Mouse (Mus musculus) limb, embryonic 11.5 days (tissue): ENCODE data around the gene Mrpl54. TPM values are rescaled to one million over a fixed set of nuclear protein-coding genes. Genes with fewer than 3 reads are reported as not detected.
"Not testable (repeated sequence)": the region's sequence is repeated elsewhere in the genome, so short reads cannot be mapped to it uniquely, and the experiment has no call there.

Experiments used
- ATAC-seq: fragments of 200-750 bp; cut with Nextera tagmentation; 2 replicates; pipeline ENCODE4 v1.8.0; 2017; ENCODE audit warnings: low read depth; ENCODE audit not compliant: insufficient number of reproducible peaks, low FRiP score, low TSS enrichment
- DNase-seq: peaks from one replicate; pipeline ENCODE4 v3.0.0-alpha.2; 2015; ENCODE audit warnings: low spot score
- H3K27ac ChIP-seq: fragments of 300-500 bp; sonication (generic); replicated peaks from 2 replicates; pipeline ENCODE4 v1.5.1; 2014; ENCODE audit warnings: low read depth, mild to moderate bottlenecking, low read length
- H3K27me3 ChIP-seq: fragments of 300-500 bp; sonication (generic); 2 replicates; pipeline ENCODE4 v1.6.1; 2014; ENCODE audit warnings: mild to moderate bottlenecking, low read length, mixed read lengths; ENCODE audit not compliant: control insufficient read depth, insufficient read depth
- H3K36me3 ChIP-seq: fragments of 300-500 bp; sonication (generic); 2 replicates; pipeline ENCODE4 v1.6.1; 2014; ENCODE audit warnings: mild to moderate bottlenecking, low read length, moderate library complexity, mixed read lengths; ENCODE audit not compliant: control insufficient read depth, insufficient read depth
- H3K4me1 ChIP-seq: fragments of 300-500 bp; sonication (generic); 2 replicates; pipeline ENCODE4 v1.6.1; 2014; ENCODE audit warnings: low read length, mixed read lengths; ENCODE audit not compliant: control insufficient read depth, insufficient read depth
- H3K4me2 ChIP-seq: fragments of 300-500 bp; sonication (generic); 2 replicates; pipeline ENCODE4 v1.6.1; 2014; ENCODE audit warnings: low read depth, mild to moderate bottlenecking, moderate library complexity; ENCODE audit not compliant: severe bottlenecking
- H3K4me3 ChIP-seq: fragments of 300-500 bp; sonication (generic); 2 replicates; pipeline ENCODE4 v1.5.1; 2014; ENCODE audit warnings: low read depth, low read length
- H3K9ac ChIP-seq: fragments of 300-500 bp; sonication (generic); 2 replicates; pipeline ENCODE4 v1.6.1; 2014; ENCODE audit warnings: mild to moderate bottlenecking, low read length
- H3K9me3 ChIP-seq: fragments of 300-500 bp; sonication (generic); 2 replicates; pipeline ENCODE4 v1.6.1; 2016; ENCODE audit warnings: low read length; ENCODE audit not compliant: control insufficient read depth
- WGBS: fragments of 180-500 bp; shearing (Covaris S2); extraction: QIAGEN DNeasy Blood & Tissue Kit; methylation state at CpG from one replicate; pipeline ENCODE4 v1.1.7; 2014; 5-methylcytosine and 5-hydroxymethylcytosine counted together
- microRNA-seq: library from miRNA; unstranded; fragments of <30 nt; microRNA quantifications from one replicate; pipeline ENCODE4, GENCODE M21; 2016
- polyA plus RNA-seq: library from polyadenylated mRNA; unstranded; fragments of >200 nt; fragmentation: Nextera tagmentation; extraction: Ambion mirVana; gene quantifications from 2 replicates; pipeline ENCODE4 v1.2.1, GENCODE M21; 2014

The Mrpl54 gene
- polyA plus RNA-seq, 1 experiment from 2014 or later: 217 TPM

GRCm38 (mm10) chr10:81221402-81222015 is 45.2 kb downstream of the Mrpl54 start:
- no peaks in the 10 kb centered on the region for H3K9me3 ChIP-seq
- H3K27ac ChIP-seq: no peak overlapping the region
- no peaks in the 10 kb centered on the region for H3K4me1 ChIP-seq
- no peaks in the 10 kb centered on the region for H3K36me3 ChIP-seq
- H3K4me2 ChIP-seq: no peak overlapping the region
- DNase-seq (no peak), ATAC-seq (no peak)
- 92% methylated on average over 5 of the region's 5 CpGs for WGBS
- H3K9ac ChIP-seq: no peak overlapping the region
- no peaks in the 10 kb centered on the region for H3K27me3 ChIP-seq
- H3K4me3 ChIP-seq: no peak overlapping the region

GRCm38 (mm10) chr10:81217964-81218363 is 48.8 kb downstream of the Mrpl54 start:
- H3K4me1 ChIP-seq: no peaks in the 10 kb centered on the region
- no peaks in the 10 kb centered on the region for H3K36me3 ChIP-seq
- no peak overlapping the region for H3K4me3 ChIP-seq
- peak; percentile 77 for DNase-seq
- no peak overlapping the region for H3K9ac ChIP-seq
- no peak overlapping the region for H3K4me2 ChIP-seq
- H3K27ac ChIP-seq: no peak overlapping the region
- no peak for ATAC-seq
- no peaks in the 10 kb centered on the region for H3K9me3 ChIP-seq
- 37% methylated on average over 7 of the region's 7 CpGs for WGBS
- H3K27me3 ChIP-seq: no peaks in the 10 kb centered on the region

- H3K36me3 ChIP-seq, DNase-seq, ATAC-seq, H3K9me3 ChIP-seq, H3K4me2 ChIP-seq, H3K4me1 ChIP-seq, H3K9ac ChIP-seq, H3K27me3 ChIP-seq, H3K4me3 ChIP-seq, H3K27ac ChIP-seq: not testable (repeated sequence)
- WGBS: 22% methylated on average over 1 of the region's 1 CpGs
These were observed 49.5 kb downstream of the Mrpl54 start for GRCm38 (mm10) chr10:81217267-81217666.

GRCm38 (mm10) chr10:81216810-81217209 is 49.9 kb downstream of the Mrpl54 start:
- Histone ChIP-seq H3K27me3 (no peaks in the 10 kb centered on the region), H3K9ac (no peak overlapping the region), H3K4me2 (no peak overlapping the region), H3K9me3 (no peaks in the 10 kb centered on the region; the same call in 1 of the 2 replicates), H3K4me3 (no peak overlapping the region), H3K36me3 (no peaks in the 10 kb centered on the region), H3K4me1 (no peaks in the 10 kb centered on the region), H3K27ac (no peak overlapping the region)
- 86% methylated on average over 6 of the region's 6 CpGs for WGBS
- ATAC-seq: no peak
- DNase-seq: no peak

GRCm38 (mm10) chr10:81216260-81216659 is 50.5 kb downstream of the Mrpl54 start:
- H3K27me3 ChIP-seq: no peaks in the 10 kb centered on the region
- 85% methylated on average over 6 of the region's 6 CpGs for WGBS
- H3K27ac ChIP-seq: no peak overlapping the region
- no peaks in the 10 kb centered on the region; the same call in 1 of the 2 replicates for H3K9me3 ChIP-seq
- ATAC-seq (no peak), DNase-seq (no peak)
- no peak overlapping the region for H3K9ac ChIP-seq
- no peaks in the 10 kb centered on the region for H3K4me1 ChIP-seq
- H3K4me3 ChIP-seq: no peak overlapping the region
- no peak overlapping the region for H3K4me2 ChIP-seq
- no peaks in the 10 kb centered on the region for H3K36me3 ChIP-seq

Small RNA genes within 50 kb of the gene (microRNA-seq; reads per million reads assigned to microRNA genes)
- 13.1 reads per million, percentile 23 among the genes with 10 or more reads in this experiment for gene Mir3057

Other genes with a start within 250 kb of the Mrpl54 start
- gene Diras1, start 241.3 kb downstream of the Mrpl54 start, polyA plus RNA-seq: 0.07 and 0.16 TPM in 2 replicates
- gene Slc39a3, start 229.5 kb downstream of the Mrpl54 start, polyA plus RNA-seq: 7.8 and 7.9 TPM in 2 replicates
- 219 and 221 TPM in 2 replicates for gene Sgta, start 206.8 kb downstream of the Mrpl54 start, polyA plus RNA-seq
- gene Thop1, start 196.9 kb downstream of the Mrpl54 start, polyA plus RNA-seq: 64.0 and 73.5 TPM in 2 replicates
- 0.27 and 0.28 TPM in 2 replicates for gene Creb3l3, start 168.1 kb downstream of the Mrpl54 start, polyA plus RNA-seq
- gene Map2k2, start 161.0 kb downstream of the Mrpl54 start, polyA plus RNA-seq: 230 and 239 TPM in 2 replicates
- 6.7 and 8.4 TPM in 2 replicates for gene Zbtb7a, start 131.7 kb downstream of the Mrpl54 start, polyA plus RNA-seq
- 53.3 and 56.9 TPM in 2 replicates for gene Pias4, start 99.0 kb downstream of the Mrpl54 start, polyA plus RNA-seq
- gene Eef2, start 90.3 kb downstream of the Mrpl54 start, polyA plus RNA-seq: 428 TPM in 2 replicates
- 43.3 and 49.1 TPM in 2 replicates for gene Dapk3, start 83.9 kb downstream of the Mrpl54 start, polyA plus RNA-seq
- not detected in 2 replicates for gene 4930442H23Rik, start 83.1 kb downstream of the Mrpl54 start, polyA plus RNA-seq
- gene Nmrk2, start 64.9 kb downstream of the Mrpl54 start, polyA plus RNA-seq: 0.08 TPM in 1 of 2 replicates, not detected in the other
- 0.11 and 0.27 TPM in 2 replicates for gene Atcay, start 36.1 kb downstream of the Mrpl54 start, polyA plus RNA-seq
- gene Zfr2, start 33.8 kb downstream of the Mrpl54 start, polyA plus RNA-seq: 3.4 and 4.2 TPM in 2 replicates
- 1.2 and 2.3 TPM in 2 replicates for gene Matk, start 14.0 kb downstream of the Mrpl54 start, polyA plus RNA-seq
- 45.3 and 46.3 TPM in 2 replicates for gene Apba3, start within 50 bp of the Mrpl54 start, polyA plus RNA-seq
- 2.0 TPM in 2 replicates for gene Tjp3, start 24.6 kb upstream of the Mrpl54 start, polyA plus RNA-seq
- 49.0 and 60.6 TPM in 2 replicates for gene Pip5k1c, start 26.0 kb upstream of the Mrpl54 start, polyA plus RNA-seq
- 35.9 and 40.0 TPM in 2 replicates for gene Cactin, start 54.2 kb upstream of the Mrpl54 start, polyA plus RNA-seq
- 1.7 and 1.8 TPM in 2 replicates for gene Tbxa2r, start 61.8 kb upstream of the Mrpl54 start, polyA plus RNA-seq
- not detected in 2 replicates for gene Gipc3, start 76.3 kb upstream of the Mrpl54 start, polyA plus RNA-seq
- gene Hmg20b, start 83.5 kb upstream of the Mrpl54 start, polyA plus RNA-seq: 129 and 130 TPM in 2 replicates
- 4.7 and 5.9 TPM in 2 replicates for gene Mfsd12, start 90.6 kb upstream of the Mrpl54 start, polyA plus RNA-seq
- gene 4930404N11Rik, start 98.9 kb upstream of the Mrpl54 start, polyA plus RNA-seq: 0.21 and 0.45 TPM in 2 replicates
- gene Fzr1, start 111.6 kb upstream of the Mrpl54 start, polyA plus RNA-seq: 107 and 119 TPM in 2 replicates
- 53.7 and 55.7 TPM in 2 replicates for gene Dohh, start 117.5 kb upstream of the Mrpl54 start, polyA plus RNA-seq
- gene Gm48551, start 117.5 kb upstream of the Mrpl54 start, polyA plus RNA-seq: 2.1 and 2.8 TPM in 2 replicates
- gene Gm48552, start 122.1 kb upstream of the Mrpl54 start, polyA plus RNA-seq: 0.40 and 1.0 TPM in 2 replicates
- 3.4 and 3.5 TPM in 2 replicates for gene Smim24, start 126.1 kb upstream of the Mrpl54 start, polyA plus RNA-seq
- 16.7 and 18.7 TPM in 2 replicates for gene Nfic, start 188.7 kb upstream of the Mrpl54 start, polyA plus RNA-seq
- gene Celf5, start 215.8 kb upstream of the Mrpl54 start, polyA plus RNA-seq: 0.33 and 0.77 TPM in 2 replicates
- gene Ncln, start 229.5 kb upstream of the Mrpl54 start, polyA plus RNA-seq: 60.3 and 66.8 TPM in 2 replicates
- gene S1pr4, start 233.2 kb upstream of the Mrpl54 start, polyA plus RNA-seq: 0.10 and 0.43 TPM in 2 replicates